Mouse (Mus musculus) cortical plate, adult 2 months (tissue): ENCODE data around the gene Hist2h2be. TPM values are rescaled to one million over a fixed set of nuclear protein-coding genes. Genes with fewer than 3 reads are reported as not detected.
"Not testable (repeated sequence)": the region's sequence is repeated elsewhere in the genome, so short reads cannot be mapped to it uniquely, and the experiment has no call there.

Source experiments
- H3K27ac ChIP-seq: fragments of 200-500 bp; 2 replicates; pipeline ENCODE4 v1.5.1; 2012; ENCODE audit warnings: low read length, control low read depth, inconsistent platforms; ENCODE audit not compliant: insufficient read depth
- H3K4me1 ChIP-seq: fragments of 200-500 bp; 2 replicates; pipeline ENCODE4 v1.6.1; 2011; ENCODE audit warnings: low read length; ENCODE audit not compliant: control insufficient read depth, insufficient read depth
- H3K4me3 ChIP-seq: fragments of 200-500 bp; 2 replicates; pipeline ENCODE4 v1.5.1; 2011; ENCODE audit warnings: mild to moderate bottlenecking, low read length, control low read depth; ENCODE audit not compliant: insufficient read depth
- CTCF ChIP-seq: fragments of 200-500 bp; IDR thresholded peaks from 2 replicates; pipeline ENCODE4 v1.5.1; 2011; ENCODE audit warnings: mild to moderate bottlenecking, control low read depth, low read length; ENCODE audit not compliant: insufficient read depth; ENCODE audit errors: extremely low read depth
- POLR2A ChIP-seq: fragments of 200-500 bp; IDR thresholded peaks from 2 replicates; pipeline ENCODE4 v1.6.1; 2011; ENCODE audit warnings: mild to moderate bottlenecking, low read length, control low read depth; ENCODE audit not compliant: insufficient read depth; ENCODE audit errors: extremely low read depth
- polyA plus RNA-seq: library from polyadenylated mRNA; depleted of rRNA; stranded (reverse); fragments of >200 nt; gene quantifications from 2 replicates; pipeline ENCODE4 v1.2.3, GENCODE M21; 2012

The Hist2h2be gene
- polyA plus RNA-seq, 1 experiment, result 7.7 TPM

GRCm38 (mm10) chr3:96199731-96200130 lies 21.2 kb upstream of the Hist2h2be start:
- no peak overlapping the region for H3K27ac ChIP-seq
- H3K4me3 ChIP-seq, result no peak overlapping the region
- H3K4me1 ChIP-seq, result peaks cover 3% of the 10 kb centered on the region; the same call in 1 of the 2 replicates
- TF ChIP-seq POLR2A (no peak), CTCF (no peak)

- no peak overlapping the region for H3K4me3 ChIP-seq
Observed at GRCm38 (mm10) chr3:96207819-96208218, 13.1 kb upstream of the Hist2h2be start.

DNA sequence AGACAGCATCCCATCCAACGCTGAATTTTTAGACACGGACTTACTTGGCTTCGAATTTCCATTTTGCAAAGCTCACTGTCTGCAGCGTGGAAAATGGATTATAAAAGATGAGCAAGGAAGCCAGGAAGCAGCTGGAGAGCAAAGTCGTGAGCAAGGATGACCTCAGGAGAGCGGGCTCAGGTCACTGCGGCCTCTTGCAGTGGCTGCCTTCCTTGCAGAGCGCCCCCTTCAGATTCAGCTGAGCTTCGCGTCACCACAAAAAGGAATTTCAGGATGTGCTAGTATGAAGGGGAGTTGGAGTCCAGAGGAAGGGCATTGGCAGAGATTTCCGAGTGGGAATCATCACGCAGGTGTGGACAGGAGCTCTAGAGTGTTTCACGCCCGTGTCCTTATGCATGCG lies 11.7 kb upstream of the Hist2h2be start:
- TF ChIP-seq CTCF, result no peak
- no peak for TF ChIP-seq POLR2A
- Histone ChIP-seq H3K4me1 (no peaks in the 10 kb centered on the region), H3K4me3 (no peak overlapping the region), H3K27ac (no peak overlapping the region)

More at GRCm38 (mm10) chr3:96207819-96208218, 13.1 kb upstream of the Hist2h2be start:
- no peak overlapping the region for H3K27ac ChIP-seq
- H3K4me1 ChIP-seq, result no peaks in the 10 kb centered on the region
- no peak for TF ChIP-seq POLR2A
- TF ChIP-seq CTCF, result no peak

DNA sequence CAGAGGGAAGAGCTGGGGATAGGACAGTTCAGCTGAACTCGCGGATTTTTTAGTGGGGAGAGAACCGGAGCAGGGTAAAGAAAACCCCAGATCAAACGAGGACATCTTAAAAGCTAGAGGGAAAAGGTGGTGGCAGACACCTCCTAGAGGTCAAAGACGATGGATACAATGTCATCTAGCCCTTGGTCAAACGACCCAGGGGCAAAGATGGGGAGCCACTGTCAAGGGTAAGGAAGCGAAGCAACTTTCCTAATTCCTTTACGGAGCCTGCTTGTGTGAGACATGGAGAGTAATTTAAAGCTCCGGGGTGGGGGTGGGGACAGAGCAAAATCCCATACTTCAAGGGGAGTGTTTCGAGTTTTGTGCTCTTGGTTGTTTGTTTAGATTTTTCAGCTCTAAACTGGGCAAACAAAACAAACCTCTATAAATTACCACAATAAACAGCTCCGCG lies 1.7 kb upstream of the Hist2h2be start:
- Histone ChIP-seq H3K27ac (peak overlapping the region; percentile 51), H3K4me3 (peak overlapping the region; percentile 69), H3K4me1 (peaks cover 3% of the 10 kb centered on the region; the same call in 1 of the 2 replicates)
- TF ChIP-seq POLR2A (no peak), CTCF (no peak)

DNA sequence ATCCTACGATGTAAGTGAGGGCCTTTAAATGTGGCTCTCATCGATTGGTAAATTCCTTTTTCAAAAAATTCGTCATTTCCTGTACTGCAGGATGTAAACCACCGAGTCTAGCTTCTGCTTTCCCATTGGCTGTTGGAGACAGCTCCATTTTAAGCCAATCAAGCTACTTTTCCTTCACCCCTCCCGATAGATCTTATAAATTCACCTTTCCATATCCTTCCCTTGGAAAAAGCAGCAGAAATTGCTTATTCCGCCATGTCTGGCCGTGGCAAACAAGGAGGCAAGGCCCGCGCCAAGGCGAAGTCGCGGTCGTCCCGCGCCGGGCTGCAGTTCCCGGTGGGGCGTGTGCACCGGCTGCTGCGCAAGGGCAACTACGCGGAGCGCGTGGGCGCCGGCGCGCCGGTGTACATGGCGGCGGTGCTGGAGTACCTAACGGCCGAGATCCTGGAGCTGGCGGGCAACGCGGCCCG lies 1.2 kb upstream of the Hist2h2be start, which contains the start of the genes Bola1 and Hist2h2ab:
Gene Bola1, minus strand, starts transcription at position 49 of the 470 bp plus-strand sequence.
Gene Hist2h2ab, plus strand, starts transcription at position 205 of the 470 bp plus-strand sequence.
- H3K27ac ChIP-seq, result peak within 1 kb of the TSS; percentile 94
- TF ChIP-seq CTCF, result no peak
- TF ChIP-seq POLR2A, result peak; percentile 78
- H3K4me1 ChIP-seq, result peaks cover 3% of the 10 kb centered on the region; the same call in 1 of the 2 replicates
- H3K4me3 ChIP-seq, result peak within 1 kb of the TSS; percentile 69

DNA sequence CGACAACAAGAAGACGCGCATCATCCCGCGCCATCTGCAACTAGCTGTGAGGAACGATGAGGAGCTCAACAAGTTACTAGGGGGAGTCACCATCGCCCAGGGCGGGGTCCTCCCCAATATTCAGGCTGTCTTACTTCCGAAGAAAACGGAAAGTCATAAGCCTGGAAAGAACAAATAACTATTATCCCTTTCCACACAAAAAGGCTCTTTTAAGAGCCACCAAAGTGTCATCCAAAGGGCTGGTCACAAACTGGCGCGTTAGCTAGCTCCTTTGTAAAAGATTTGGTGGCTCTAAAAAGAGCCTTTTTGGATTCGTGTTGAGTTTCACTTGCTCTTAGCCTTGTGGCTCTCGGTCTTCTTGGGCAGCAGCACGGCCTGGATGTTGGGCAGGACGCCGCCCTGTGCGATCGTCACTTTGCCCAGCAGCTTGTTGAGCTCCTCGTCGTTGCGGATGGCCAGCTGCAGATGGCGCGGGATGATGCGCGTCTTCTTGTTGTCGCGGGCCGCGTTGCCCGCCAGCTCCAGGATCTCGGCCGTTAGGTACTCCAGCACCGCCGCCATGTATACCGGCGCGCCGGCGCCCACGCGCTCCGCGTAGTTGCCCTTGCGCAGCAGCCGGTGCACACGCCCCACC lies 671 bp upstream of the Hist2h2be start:
- peak overlapping the region; percentile 69 for H3K4me3 ChIP-seq
- H3K4me1 ChIP-seq, result not testable (repeated sequence)

GRCm38 (mm10) chr3:96221640-96222038 lies 720 bp downstream of the Hist2h2be start:
- no peak for TF ChIP-seq CTCF
- TF ChIP-seq POLR2A, result no peak
- Histone ChIP-seq H3K4me1 (peaks cover 3% of the 10 kb centered on the region; the same call in 1 of the 2 replicates), H3K4me3 (peak overlapping the region; percentile 69), H3K27ac (peak overlapping the region; percentile 85)

More for the DNA sequence above, 671 bp upstream of the Hist2h2be start:
- peak overlapping the region; percentile 94 for H3K27ac ChIP-seq

DNA sequence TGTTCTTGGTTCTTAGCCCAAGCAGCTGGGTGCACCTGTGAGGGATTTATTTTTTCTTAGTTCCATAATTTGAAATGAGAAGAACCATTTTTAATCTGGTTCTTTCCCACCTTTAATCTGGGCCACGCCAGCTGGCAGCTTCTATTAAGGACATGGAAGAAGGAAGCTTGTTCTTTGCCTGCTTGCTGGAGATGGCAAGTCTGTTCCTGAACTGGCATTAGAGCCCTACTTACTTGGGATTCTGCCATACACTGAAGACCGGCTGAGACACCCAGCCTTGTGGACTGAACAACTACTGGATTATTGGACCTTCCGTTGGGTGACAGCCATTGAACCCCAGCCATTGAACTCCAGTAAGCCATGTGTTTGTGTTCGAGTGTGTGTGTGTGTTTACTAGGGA lies 1.9 kb downstream of the Hist2h2be start:
- Histone ChIP-seq H3K27ac (no peak overlapping the region), H3K4me1 (peaks cover 3% of the 10 kb centered on the region; the same call in 1 of the 2 replicates), H3K4me3 (no peak overlapping the region)
- TF ChIP-seq POLR2A, result no peak
- no peak for TF ChIP-seq CTCF

DNA sequence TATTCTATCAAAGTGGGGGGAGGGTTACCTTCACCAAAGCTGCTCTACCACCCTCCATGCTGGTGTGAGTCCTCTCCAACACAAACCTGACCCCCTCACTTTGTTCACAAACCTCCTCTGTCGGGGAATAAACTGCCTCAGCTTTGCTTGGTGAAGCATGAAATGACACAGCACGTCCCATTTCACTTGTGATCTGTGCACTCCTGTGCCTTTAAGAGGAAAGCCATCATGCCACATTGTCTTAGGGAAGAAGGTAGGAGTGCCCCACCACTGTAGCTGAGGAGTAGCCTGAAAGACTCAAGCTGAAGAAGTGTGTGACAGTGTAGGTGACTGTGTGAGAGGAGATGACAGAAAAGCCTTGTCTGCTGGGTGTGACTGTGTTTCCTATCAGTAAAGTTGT lies 4.5 kb downstream of the Hist2h2be start:
- Histone ChIP-seq H3K27ac (no peak overlapping the region), H3K4me3 (no peak overlapping the region)
- TF ChIP-seq POLR2A (no peak), CTCF (no peak)

DNA sequence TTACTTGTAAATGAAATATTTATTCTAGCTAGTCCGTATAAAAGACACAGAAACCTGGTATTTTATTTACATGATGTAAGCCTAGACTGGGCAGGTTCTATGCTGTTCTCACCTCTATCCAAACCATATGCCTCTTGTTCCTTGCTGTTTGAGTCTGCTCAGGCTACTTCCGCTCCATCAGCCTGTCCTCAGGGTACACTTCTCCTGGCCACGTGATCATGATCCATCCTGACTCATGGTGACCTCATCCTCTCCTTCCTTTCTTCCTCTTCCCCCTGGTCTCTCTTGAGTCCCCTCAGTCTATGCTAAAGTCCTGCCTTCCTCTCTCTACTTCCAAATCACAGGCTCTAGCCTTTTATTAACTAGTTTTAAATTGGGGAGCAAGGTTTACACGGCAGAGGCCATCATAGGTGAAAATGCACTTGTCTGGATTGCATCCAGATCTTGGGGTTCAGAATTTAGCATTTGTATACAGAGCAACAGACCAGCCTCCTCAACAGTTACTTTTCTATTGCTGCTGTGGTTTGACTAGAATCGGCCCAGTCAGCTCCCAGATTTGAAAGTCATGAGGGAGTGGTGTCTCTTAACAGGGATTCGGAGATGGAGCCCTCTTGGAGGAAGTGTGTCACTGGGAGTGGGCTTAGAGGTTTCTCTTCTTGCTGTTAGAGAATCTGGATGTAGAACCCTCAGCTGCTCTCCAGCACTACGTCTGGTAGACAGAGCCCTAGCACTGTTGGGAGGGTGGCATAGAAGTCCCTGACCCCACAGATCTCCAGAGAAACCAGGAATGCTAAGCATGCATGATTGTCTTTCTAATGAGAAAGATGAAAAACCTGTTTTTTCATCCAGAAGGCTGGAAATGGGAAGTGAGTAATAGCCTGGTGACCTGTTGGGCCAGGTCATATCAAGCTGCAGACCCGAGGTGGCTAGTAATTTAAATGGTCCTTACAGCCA lies 6.1 kb downstream of the Hist2h2be start:
- H3K4me1 ChIP-seq, result peaks cover 2% of the 10 kb centered on the region; the same call in 1 of the 2 replicates
- TF ChIP-seq CTCF (no peak), POLR2A (no peak)
- H3K27ac ChIP-seq, result no peak overlapping the region
- no peak overlapping the region for H3K4me3 ChIP-seq

More for the DNA sequence above, 4.5 kb downstream of the Hist2h2be start:
- H3K4me1 ChIP-seq, result peaks cover 3% of the 10 kb centered on the region; the same call in 1 of the 2 replicates
